Mouse (Mus musculus): ENCODE measurements around the gene Dmac1. TPM values are rescaled to one million over a fixed set of nuclear protein-coding genes. Genes with fewer than 3 reads are reported as not detected.
"Not testable (repeated sequence)": the region's sequence is repeated elsewhere in the genome, so short reads cannot be mapped to it uniquely, and the experiment has no call there.

The Dmac1 gene
- polyA plus RNA-seq, 1 experiment: 55.2 TPM

- WGBS: 41% methylated on average over 7 of the region's 7 CpGs
- no peaks in the 10 kb centered on the region for H3K4me1 ChIP-seq (ENCODE audit: control insufficient read depth, insufficient read depth, low read length)
- no peak overlapping the region for H3K27ac ChIP-seq (ENCODE audit: insufficient read depth, low read depth, low read length)
- H3K27me3 ChIP-seq (replicated peaks; ENCODE audit: control insufficient read depth, insufficient read depth, low read length): no peaks in the 10 kb centered on the region
- DNase-seq: no peak
- H3K4me3 ChIP-seq (ENCODE audit: insufficient read depth, low read depth, low read length): no peak overlapping the region
- no peaks in the 10 kb centered on the region for H3K36me3 ChIP-seq (ENCODE audit: control insufficient read depth, insufficient read depth, low read length)
- TF ChIP-seq CTCF (conservative IDR thresholded peaks at IDR 0.05; ENCODE audit: insufficient read depth, insufficient read length, low read depth, low read length): no peak
- no peak for TF ChIP-seq POLR2A (IDR thresholded peaks at IDR 0.05; ENCODE audit: low read depth, low read length)
These were observed 15.7 kb downstream of the Dmac1 start for GRCm38 (mm10) chr4:75262423-75262822.

- Histone ChIP-seq H3K27me3 (replicated peaks; ENCODE audit: control insufficient read depth, insufficient read depth, low read length) (no peaks in the 10 kb centered on the region), H3K36me3 (ENCODE audit: control insufficient read depth, insufficient read depth, low read length) (no peaks in the 10 kb centered on the region), H3K4me3 (ENCODE audit: insufficient read depth, low read depth, low read length) (no peak overlapping the region), H3K4me1 (ENCODE audit: control insufficient read depth, insufficient read depth, low read length) (no peaks in the 10 kb centered on the region), H3K27ac (ENCODE audit: insufficient read depth, low read depth, low read length) (no peak overlapping the region)
- TF ChIP-seq CTCF (conservative IDR thresholded peaks at IDR 0.05; ENCODE audit: insufficient read depth, insufficient read length, low read depth, low read length) (no peak), POLR2A (IDR thresholded peaks at IDR 0.05; ENCODE audit: low read depth, low read length) (no peak)
- DNase-seq: no peak
- WGBS: 46% methylated on average over 6 of the region's 6 CpGs
These were observed 17.9 kb downstream of the Dmac1 start for GRCm38 (mm10) chr4:75260156-75260555.

GRCm38 (mm10) chr4:75259447-75259846 lies 18.7 kb downstream of the Dmac1 start:
- no peak for DNase-seq
- no peak for TF ChIP-seq POLR2A (IDR thresholded peaks at IDR 0.05; ENCODE audit: low read depth, low read length)
- no peak for TF ChIP-seq CTCF (conservative IDR thresholded peaks at IDR 0.05; ENCODE audit: insufficient read depth, insufficient read length, low read depth, low read length)
- no peaks in the 10 kb centered on the region for H3K4me1 ChIP-seq (ENCODE audit: control insufficient read depth, insufficient read depth, low read length)
- 28% methylated on average over 3 of the region's 3 CpGs for WGBS
- H3K27ac ChIP-seq (ENCODE audit: insufficient read depth, low read depth, low read length): no peak overlapping the region
- no peaks in the 10 kb centered on the region for H3K27me3 ChIP-seq (replicated peaks; ENCODE audit: control insufficient read depth, insufficient read depth, low read length)
- H3K36me3 ChIP-seq (ENCODE audit: control insufficient read depth, insufficient read depth, low read length): no peaks in the 10 kb centered on the region
- no peak overlapping the region for H3K4me3 ChIP-seq (ENCODE audit: insufficient read depth, low read depth, low read length)

GRCm38 (mm10) chr4:75234602-75235001 lies 43.5 kb downstream of the Dmac1 start:
- DNase-seq: peak; percentile 54
- not testable (repeated sequence) for H3K4me1 ChIP-seq (ENCODE audit: control insufficient read depth, insufficient read depth, low read length); H3K4me3 ChIP-seq (ENCODE audit: insufficient read depth, low read depth, low read length); H3K36me3 ChIP-seq (ENCODE audit: control insufficient read depth, insufficient read depth, low read length); H3K27me3 ChIP-seq (replicated peaks; ENCODE audit: control insufficient read depth, insufficient read depth, low read length); H3K27ac ChIP-seq (ENCODE audit: insufficient read depth, low read depth, low read length)
- WGBS: 33% methylated on average over 3 of the region's 3 CpGs

All from kidney, adult 2 months (tissue).